Mouse (Mus musculus): Measurements from ENCODE around the gene Itgav.
"Not testable (repeated sequence)": the region's sequence is repeated elsewhere in the genome, so short reads cannot be mapped to it uniquely, and the experiment has no call there.

The Itgav gene

DNA sequence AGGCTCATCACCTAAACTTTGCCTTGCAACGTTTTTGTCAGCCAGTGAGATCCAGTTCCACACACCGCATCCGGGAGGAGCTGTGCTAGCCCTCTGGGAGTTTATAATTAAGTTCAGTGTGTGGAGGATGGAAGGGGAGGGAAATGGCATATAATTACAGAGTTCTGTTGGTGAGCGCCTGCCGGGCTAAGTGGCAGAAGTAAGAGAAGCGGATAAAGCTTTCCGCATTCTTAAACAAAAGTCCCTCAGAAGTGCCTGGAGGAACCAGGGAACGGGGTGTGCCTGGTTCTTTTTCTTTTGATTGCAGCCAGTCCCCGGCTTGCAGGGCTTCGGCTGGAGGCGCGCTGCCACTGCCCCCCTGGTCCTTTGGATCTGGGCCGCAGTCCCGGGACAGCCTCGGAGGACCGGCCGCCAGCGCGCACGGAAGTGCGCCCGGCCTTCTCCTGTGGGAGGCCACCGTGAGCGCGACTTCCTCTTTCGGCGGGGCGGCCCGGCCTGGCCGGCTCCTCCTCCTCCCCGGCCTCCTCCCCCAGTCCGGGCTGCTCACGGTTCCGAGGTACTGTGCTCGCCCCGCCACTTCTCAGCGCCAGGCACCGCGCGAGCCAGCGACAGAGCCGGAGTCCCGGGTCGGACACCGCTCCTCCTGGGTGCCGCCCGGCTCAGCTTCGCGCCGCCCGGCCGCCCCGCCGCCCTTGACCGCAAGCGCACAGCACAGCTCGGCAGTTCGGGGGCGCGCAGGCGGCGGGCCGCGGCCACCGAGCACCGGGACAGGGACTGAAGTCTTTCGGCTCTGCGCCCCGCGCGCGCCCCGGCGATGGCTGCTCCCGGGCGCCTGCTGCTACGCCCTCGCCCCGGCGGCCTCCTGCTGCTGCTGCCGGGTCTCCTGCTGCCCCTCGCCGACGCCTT is at the start of gene Itgav:
Gene Itgav, plus strand, starts transcription at position 477 of the 906 bp plus-strand sequence.
- peak; percentile 83 for DNase-seq

DNA sequence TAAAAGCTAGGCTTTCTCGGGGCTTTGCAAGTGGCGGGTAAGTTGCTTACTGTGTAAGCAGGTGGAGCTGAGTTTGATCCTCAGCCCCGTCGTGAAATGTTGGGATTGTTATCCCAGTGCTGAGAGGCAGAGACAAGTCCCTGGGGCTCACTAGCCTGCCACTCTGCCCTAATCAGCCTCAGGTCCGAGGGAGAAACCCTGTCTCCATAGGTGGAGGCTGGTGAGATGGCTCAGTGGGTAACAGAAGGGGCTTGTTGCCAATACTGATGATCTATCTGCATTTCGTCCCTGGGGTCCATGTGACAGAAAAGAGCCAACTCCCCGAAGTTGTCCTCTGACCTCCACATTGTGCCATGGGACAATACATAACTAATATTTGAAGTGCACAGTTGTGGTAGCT is 49.8 kb upstream of the Itgav start:
- DNase-seq, result no peak

DNA sequence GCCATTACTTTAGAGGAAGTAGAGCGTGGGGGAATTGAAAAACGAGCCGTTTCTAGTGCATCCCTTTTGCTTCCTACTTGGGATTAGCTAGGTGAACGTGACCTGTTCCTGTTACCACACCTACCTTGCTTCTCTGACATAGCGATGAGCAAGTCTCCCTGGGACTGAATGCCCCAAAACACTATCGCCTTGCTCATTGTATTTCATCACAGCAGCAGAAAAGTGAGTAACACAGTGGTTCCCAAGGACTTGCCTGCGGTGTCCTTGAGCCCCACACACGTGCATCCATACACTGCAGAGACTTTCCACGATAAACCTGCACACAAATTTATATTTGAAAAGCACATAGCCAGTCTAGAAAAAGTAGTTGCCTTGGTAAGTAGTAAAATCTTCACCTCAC is 49.3 kb upstream of the Itgav start:
- DNase-seq, result no peak

DNA sequence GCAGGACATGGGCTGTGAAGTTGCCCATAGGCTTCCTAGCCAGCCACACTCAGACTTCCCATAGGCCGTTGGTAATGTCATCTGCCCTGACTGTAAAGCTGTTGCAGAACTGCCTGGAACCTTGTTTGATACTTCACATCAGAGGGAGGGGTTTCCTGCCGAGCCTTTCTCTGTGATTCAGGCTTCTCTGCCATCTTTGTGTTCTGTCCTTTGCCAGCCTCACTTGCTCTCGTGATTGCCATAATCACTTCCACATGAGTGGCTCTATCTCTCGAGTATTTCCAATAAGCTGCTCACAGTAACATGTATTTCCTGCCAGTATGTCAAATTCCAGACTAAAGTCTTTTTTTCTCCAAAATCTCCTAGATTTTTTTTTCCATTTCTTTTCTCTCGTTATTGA is 48.5 kb upstream of the Itgav start:
- no peak for DNase-seq

DNA sequence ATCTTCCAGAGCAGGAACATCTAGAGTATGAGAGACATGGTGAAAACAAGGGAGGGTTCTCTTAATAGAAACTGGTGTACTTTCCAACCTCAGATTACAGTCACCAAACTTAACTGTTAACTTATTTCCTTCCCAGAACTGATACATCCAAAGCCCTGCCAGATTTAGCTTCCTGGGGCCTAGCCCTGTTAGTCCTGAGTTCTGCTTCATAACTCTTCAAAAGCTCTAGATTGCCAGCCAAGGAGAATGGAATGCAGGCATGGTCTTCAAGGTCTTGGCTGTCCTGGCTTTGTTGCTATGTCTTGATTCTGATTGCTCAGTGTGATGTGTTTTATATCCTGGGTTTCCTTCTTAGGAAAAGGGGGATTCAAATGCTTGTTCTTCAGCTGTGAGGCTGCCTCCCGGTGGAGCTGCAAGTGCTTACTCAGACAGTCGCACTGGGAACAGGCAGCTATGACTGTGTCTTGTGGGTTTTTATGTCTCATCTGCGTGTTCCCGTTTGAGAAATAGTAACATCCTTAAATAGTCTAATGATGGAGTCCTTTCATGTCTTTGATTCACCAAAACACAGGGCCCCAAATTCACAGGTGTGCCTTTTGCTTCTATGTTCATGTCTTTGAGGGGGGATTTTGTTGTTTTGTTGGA is 47.8 kb upstream of the Itgav start:
- DNase-seq, result no peak

DNA sequence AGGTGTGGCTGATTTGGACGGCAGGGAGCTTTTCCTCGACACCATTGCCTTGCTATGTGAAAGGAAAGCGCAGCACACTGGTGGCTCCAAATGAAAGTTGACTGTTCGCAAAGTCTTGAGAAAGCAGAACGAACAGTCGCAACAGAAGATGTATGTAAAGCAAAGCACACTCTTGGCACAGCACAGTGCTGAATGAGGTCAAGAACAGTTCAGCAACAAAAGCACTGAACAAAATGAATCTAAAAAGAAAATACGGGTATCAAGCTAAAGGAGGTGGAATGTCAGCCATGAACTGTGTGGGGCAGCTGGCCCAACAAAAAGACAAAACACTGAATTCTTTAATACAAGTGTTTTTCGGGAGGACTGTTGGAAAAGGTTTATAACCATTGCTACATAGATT is 42.9 kb upstream of the Itgav start:
- no peak for DNase-seq

DNA sequence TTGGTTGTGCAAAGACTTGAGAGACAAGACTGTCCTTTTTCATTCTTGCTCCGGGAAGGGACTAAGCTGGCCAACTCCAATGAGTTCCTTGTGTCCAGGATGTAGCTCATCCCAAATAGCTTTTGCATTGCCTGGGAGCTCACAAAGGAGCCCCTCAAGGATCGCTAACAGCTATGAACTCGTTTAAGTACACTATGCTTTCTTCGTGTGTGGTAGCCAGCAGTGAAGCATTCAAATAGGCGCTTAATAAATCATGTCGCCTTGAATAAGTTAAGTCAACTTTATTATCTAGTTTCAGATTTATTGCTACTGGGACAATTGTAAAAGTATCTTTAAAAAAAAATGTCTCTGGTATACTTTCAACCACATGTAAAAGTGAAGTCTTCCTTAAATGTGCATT is 42.4 kb upstream of the Itgav start:
- DNase-seq, result no peak

DNA sequence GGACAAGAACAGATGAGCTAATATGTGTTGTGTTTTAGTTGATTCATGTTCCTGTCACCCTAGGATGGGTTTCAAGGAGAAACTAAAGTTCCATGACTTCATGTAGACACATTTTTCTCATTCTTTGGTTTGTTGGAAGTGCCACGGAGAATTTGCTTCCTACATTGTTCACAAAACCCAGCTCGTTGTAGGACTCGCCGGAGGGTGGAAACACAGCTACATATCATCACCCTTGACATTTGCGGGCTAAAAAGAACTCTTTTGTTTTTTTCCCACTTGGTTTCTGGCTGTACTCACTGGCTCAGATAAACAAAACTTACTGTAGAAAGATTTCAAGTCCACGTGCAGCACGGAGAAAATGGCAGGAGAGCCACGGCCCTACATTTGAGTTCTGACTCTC is 41.9 kb upstream of the Itgav start:
- no peak for DNase-seq

DNA sequence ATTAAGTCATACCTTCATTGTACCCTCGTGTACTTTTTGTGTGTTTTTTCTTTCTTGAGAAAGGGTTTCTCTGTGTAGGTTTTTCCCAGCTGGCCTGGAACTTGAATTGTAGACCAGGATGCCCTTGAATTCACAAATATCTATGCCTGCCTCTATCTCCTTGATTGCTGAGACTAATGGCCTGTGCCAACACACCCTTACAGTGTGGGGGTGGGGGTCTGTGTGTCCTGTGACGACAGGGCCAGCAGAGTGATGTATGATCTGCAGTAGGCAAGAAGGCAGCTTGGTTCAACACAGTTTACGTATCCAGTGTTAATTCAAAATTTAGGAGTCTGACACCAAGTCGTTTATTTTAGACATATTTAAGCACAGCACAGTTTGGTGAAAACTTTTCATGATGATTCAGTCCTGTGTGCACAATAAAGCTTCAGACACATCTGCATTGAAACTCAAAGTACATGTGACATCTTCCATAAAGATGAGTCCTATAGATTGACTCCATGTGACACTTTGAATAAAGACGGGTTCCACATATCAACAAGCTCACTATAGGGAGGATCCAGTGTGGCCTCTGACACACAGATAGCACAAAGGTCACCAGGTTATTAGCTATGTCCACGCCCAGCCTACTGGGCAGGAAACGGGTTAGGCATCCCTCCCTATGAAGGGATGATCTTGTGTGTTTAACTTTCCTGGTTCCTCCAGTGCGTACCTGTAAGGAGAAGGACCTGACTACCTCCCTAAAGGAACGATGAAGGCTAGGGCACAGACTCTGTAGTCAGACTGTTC is 40.3 kb upstream of the Itgav start:
- no peak for DNase-seq

DNA sequence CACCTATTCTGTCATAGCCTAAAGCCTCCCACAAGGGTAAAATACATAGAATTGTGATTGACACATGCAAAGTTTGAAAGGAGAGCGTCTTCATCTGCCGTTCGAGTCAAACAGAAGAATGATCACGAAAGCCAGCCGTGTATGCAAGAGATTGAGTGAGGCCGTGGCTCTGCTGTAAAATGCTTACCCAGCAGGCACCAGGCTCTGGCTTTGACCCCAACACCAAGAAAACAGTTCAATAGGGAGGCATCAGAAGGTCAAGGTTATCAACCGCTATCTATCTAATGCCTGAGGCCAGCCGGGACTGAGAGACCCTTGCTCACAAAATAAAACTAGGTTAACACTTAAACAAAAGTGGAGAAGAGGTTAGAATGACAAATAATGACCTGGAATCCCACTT is 39.5 kb upstream of the Itgav start:
- no peak for DNase-seq

DNA sequence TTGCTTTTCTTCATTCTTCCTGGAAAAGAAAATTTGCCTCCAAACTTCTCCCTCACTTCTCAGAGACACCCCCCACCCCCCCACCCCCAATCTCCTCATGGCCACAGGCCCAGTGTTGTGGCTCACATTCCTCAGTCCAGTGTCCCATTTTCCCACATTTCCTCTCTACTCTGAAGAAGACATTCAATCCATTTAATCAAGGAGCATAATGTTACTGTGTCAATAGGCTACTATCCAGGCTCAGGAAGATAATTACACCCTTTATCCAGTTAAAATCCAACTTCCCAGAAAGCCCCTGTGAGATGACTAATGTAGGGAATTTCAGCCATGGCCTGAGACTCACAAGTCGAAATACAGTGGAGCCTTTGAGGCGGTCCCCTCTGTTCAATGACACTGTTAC is 33.8 kb upstream of the Itgav start:
- no peak for DNase-seq

DNA sequence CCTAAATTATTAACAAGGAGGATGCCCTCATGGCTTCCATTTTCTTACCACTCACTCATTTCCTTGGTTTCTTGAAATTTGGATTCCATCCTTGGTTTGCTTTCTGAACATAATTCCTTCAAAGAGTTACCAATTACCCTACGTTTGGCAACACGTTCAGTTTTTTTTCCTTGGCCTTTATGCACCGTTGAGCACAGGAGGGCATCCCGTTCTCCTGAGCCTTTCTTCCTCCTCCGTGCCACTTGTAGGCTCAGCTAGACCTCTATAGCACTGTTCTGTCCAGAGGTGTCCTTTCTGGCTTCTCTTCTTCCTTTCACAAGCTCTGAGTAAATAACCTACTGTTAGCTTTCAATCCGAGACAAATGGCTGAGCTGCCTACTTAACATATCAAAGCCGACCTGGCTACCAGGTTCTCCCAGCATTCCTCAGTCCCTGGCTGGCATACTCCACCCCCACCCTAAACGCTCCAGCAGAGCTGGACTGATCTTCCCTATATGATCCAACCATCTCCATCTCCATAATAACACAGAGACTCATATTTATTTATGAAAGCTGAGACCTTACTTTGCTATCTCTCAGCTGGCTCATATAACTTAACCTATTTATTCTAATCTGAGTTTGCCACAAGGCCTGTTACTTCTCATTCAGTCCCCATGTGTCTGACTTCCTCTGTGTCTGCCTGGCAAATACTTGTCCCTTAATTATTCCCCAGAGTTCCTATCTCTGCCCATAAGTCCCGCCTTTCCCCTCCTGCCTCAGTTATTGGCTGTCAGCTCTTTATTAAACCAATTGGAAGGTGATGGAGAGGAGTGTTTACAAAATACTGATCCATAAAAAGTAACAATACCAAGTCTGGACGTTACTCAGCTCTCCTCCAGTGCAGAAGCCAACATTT is 31.3 kb upstream of the Itgav start:
- DNase-seq, result no peak

DNA sequence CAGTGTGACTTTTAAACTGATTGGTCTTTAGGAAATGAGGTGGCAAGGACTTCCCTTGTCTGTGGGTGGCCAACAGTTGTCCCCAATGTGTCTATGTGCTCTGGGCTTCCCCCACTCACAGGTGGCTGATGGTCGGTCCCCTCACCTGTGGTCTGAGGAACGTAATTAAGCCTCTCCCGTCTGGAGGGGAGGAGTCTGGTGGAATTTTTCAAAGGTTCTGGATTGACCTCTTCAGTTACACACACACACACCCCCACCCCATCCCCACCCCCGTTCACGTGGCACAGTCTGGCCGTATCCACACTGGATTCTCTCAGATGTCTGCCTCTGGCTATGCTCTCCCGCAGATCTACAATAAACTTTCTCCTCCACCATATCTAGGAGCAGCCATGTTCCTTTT is 30.1 kb upstream of the Itgav start:
- DNase-seq, result no peak

DNA sequence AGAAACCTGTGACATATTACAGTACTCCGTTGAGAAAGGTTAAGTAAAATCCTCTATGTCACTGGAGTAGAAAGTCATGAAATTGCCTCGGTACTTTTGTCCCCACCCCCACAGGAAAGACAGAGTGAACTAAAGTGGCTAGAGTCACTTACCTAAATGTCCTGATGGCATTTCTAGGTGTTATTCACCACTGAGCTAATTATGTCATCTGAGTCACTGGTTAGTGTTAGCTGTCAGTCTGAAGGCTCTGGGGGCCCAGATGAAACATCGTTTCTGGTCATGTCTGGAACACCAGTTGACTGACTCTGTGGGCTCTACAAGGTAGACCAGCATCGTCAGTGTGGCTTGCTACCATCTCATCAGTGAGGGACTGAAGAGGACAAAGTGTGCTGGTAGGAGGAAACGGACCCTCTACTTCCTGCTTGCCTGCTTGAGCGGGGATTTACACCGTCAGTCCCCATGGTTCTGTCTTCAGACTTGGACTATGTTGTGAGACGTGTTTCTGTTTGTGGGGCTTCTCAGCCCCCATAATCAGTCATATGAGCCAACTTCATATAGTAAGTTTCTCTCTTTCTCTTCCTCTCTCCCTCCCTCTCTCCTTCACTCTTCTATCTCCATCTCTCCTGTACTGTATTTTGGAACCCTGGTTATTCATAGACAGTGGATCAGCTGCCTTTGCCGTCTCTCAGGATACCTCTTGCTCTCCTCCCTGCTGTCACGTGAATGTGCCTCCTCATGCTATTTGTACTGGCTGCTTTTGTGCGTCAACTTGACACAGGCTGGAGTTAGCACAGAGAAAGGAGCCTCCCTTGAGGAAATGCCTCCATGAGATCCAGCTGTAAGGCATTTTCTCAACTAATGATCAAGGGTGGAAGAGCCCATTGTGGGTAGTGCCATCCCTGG is 28.6 kb upstream of the Itgav start:
- no peak for DNase-seq

DNA sequence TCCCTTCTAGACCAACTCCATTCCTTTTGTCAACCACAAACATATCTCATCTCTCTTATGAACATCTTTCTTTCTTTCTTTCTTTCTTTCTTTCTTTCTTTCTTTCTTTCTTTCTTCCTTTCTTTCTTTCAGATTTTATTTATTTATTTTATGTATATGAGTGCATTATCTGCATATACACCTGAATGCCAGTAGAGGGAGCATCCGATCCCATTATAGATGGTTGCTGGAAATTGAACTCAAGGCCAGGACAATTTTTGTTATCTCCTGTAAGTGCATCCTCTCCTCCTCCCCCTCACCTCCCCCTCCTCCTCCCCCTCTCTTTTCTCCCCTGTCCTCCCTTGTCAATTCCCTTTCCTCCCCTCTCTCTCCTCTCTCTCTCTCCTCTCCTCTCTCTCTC is 25.7 kb upstream of the Itgav start:
- no peak for DNase-seq

DNA sequence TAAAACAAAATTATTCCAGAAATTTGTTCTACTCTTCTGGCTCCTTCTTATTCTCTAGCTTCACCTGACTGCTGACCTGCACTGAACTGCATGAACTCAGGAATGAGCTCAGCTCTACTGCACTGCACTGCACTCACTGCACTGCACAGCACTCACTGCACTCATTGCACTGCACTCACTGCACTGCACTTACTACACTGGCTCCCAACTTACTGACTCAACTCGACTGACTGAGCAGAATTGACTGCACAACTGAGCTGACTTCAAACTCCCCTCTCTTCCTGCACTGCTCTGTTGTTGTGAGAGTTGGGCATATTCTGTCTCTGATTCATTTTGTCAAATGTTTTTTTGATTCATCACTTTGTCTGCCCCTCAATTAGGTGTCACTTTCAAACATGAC is 24.9 kb upstream of the Itgav start:
- DNase-seq, result no peak

DNA sequence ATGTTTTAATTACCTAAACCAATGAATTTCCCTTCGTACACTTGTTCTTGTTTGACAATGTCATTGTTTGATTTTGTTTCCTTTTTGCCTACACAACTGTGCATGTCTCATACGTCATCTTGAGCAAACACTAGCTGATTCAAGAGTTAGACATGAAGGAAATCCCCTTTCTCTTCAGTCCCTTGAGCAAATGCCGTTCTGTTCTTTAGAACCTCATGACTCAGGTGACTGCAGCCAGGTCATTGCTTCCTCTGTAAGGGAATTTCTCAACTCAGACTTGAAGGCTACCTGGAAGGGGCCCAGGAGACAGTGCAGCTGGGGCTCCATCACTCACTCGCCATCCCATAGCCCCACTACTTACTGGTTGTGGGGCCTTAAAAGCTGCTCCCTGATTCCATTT is 23.5 kb upstream of the Itgav start:
- DNase-seq, result no peak

DNA sequence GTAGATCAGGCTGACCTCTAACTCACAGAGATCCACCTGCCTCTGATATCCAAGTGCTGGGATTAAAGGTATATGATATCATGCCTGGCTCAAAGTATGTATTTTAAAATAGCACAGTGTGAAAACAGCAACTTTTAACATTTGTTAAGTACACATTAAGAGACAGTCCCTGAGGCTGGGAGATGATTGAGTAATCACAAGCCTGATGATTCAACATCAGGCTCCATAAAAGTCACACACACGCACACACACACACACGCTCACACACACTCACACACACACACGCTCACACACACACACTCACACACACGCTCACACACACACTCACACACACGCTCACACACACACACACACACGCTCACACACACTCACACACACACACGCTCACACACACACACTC is 21.8 kb upstream of the Itgav start:
- no peak for DNase-seq

DNA sequence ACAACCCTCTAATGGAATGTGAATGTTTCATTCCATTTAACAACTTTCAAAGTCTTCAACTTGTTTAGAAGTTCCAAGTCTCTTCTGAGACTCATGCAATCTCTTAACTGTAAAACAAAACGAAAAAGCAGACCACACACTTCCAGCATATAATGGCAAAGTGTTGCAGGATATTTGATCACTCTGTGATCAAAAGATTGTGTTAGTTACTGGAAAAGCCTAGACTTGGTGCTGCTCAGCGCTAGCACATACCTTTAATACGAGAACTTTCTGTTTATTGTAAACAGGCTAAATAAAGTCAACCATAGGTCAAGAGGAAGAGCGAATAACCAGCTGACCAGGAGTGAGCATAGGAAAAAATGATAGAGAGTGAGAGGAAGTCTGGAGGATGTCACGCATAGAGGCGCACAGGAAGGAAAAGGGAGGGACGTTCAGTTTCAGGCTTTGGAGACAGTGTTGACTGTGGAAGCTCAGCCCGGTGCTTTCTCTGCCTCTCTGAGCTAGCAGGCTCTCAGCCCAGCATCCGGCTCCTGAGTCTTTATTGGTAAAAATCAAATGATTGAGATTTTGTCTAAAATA is 18.5 kb upstream of the Itgav start:
- no peak for DNase-seq

DNA sequence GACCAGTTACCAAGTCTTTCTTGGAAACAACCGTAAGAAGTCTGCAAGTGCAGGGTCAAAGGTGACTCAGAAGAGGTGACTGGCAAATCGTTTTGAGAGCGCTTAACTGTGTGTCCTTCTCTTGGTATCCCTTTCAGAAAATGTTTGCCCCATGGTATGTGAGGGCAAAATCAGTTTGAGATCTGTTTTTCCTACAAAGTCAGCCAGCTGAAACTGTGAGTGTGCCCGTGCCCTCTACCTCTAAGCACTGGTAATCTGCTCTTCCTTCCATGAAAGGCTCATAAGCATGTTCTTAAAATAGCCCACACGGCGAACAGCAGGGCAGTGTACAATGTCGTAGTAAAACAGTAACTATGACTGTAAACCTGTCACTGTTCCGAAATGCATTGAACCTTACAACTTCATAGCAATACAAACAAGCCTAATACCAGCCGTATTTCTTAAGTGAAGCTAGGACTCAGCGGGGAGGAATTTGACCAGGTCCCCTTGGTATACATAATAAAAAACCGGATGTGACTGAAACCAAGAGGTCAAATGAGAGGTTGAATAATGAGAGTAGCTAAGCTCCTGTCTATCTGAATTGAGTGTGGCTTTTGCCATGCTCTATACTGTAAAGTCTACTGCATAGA is 14.2 kb upstream of the Itgav start:
- DNase-seq, result no peak

DNA sequence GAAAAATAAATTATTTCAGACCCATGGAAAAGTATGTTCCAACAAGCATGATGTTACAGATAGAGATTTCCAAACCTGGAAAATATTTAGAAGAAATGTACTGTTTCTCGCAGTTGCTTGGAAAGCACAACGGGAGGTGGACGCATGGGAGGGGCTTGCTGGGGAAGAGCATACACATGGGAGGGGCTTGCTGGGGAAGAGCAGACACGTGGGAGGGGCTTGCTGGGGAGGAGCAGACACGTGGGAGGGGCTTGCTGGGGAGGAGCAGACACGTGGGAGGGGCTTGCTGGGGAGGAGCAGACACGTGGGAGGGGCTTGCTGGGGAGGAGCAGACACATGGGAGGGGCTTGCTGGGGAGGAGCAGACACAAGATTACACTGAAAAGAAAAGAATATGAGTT is 10.9 kb upstream of the Itgav start:
- DNase-seq, result not testable (repeated sequence)

Data from cerebellum, adult 9-10 months (tissue).